Mouse (Mus musculus): ENCODE measurements around the gene Prr5l. TPM values are rescaled to one million over a fixed set of nuclear protein-coding genes. Genes with fewer than 3 reads are reported as not detected.

Prr5l gene
- 2.1 and 2.4 TPM in 2 replicates for polyA plus RNA-seq (2012; rRNA removed)

GRCm38 (mm10) chr2:101882998-101883397 is at the start of gene Prr5l:
TSS of gene Prr5l (minus strand) at chr2:101883027.

GRCm38 (mm10) chr2:101885768-101886438 is 3.1 kb upstream of the Prr5l start, which contains the start of gene Commd9:
TSS of gene Commd9 (plus strand) at chr2:101886247.

GRCm38 (mm10) chr2:101678236-101679021 is 204.4 kb downstream of the Prr5l start, which contains the start of gene Traf6:
TSS of gene Traf6 (plus strand) at chr2:101678429.

Other genes starting within 250 kb of the Prr5l start
- gene Rag1, start 233.5 kb downstream of the Prr5l start, polyA plus RNA-seq (2012; rRNA removed) = 1.8 and 2.1 TPM in 2 replicates
- 6.9 and 7.3 TPM in 2 replicates for gene B230118H07Rik, start 233.5 kb downstream of the Prr5l start, polyA plus RNA-seq (2012; rRNA removed)
- 4.0 and 4.1 TPM in 2 replicates for gene Traf6, start 204.6 kb downstream of the Prr5l start, polyA plus RNA-seq (2012; rRNA removed)
- gene Commd9, start 3.2 kb upstream of the Prr5l start, polyA plus RNA-seq (2012; rRNA removed) = 40.6 and 51.3 TPM in 2 replicates

Data from liver, embryonic 18 days (tissue).